Mouse (Mus musculus): ENCODE measurements at regions not wholly inside any gene's neighbourhood (a gene's known extent, or its start where the extent isn't known, plus 50 kb on each side); places are given as distances from the start of the nearest gene placed in this dataset.

DNA sequence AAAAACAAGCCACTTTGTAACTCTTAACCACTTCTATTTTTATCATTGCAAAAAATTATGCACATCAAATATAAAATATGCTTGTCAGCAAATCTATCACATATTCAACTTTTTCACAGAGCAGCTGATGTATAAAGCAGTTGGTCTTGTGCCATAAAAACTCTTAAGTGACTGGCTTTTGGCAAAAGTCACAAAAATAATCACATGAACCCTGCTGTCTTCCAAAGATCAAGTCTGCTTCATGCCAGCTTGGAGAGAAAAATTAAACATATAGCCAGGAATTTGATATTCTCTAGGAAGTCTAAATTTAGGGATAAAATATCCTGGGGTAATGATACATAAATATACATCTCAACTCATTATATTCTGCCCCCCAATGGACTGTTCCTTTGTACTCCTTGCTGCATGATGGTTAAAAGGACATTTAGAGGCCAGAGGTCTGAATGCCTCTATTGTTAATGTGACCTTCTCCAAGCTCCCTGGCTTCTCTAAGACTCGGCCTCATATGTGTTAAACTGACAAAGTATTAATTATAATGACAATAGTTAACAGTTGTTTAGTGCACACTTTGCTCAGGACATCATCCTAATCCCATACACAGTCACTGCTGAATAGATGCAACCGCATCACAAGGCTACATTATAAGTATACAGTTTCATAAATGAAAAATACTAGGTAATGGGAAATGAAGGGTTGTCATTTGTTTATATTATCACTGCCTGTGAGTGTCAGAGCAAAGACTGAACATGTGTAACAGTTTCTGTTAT lies 422.9 kb upstream of the Hs3st1 start:
- H3K27ac ChIP-seq (ENCODE audit: insufficient read depth, low read depth) = no peak overlapping the region
- in situ Hi-C loops (cut with MboI; ENCODE audit: low pct_ligation_motif_present, low pct_unique_long_range_greater_than_20kb, low sequenced_read_pairs) = no loop called here

GRCm38 (mm10) chr5:40136740-40137285 lies 381.5 kb upstream of the Hs3st1 start:
- H3K27ac ChIP-seq (ENCODE audit: insufficient read depth, low read depth) = no peak overlapping the region
- H3K36me3 ChIP-seq (replicated peaks in 1 of 2; ENCODE audit: control insufficient read depth in 1 of 2, insufficient read depth in 1 of 2, low read length in 1 of 2) = no peaks in the 10 kb centered on the region
- DNase-seq (ENCODE audit: extremely low read depth) = no peak
- H3K27me3 ChIP-seq (replicated peaks) = no peaks in the 10 kb centered on the region
- in situ Hi-C loops (cut with MboI; ENCODE audit: low pct_ligation_motif_present, low pct_unique_long_range_greater_than_20kb, low sequenced_read_pairs) = no loop called here
- no peaks in the 10 kb centered on the region for H3K9me3 ChIP-seq (replicated peaks; ENCODE audit: low read length)
- no peaks in the 10 kb centered on the region for H3K79me2 ChIP-seq (replicated peaks; ENCODE audit: control insufficient read depth, extremely low read depth, insufficient read depth, poor library complexity, severe bottlenecking)
- dilution Hi-C loops (cut with MboI; ENCODE audit: extremely low pct_ligation_motif_present, extremely low pct_unique_long_range_greater_than_20kb, low sequenced_read_pairs) = no loop called here
- H3K9ac ChIP-seq (ENCODE audit: insufficient read depth, low read depth) = no peak overlapping the region
- H3K4me3 ChIP-seq (replicated peaks in 1 of 3; ENCODE audit: low read depth in 2 of 3, low read length in 2 of 3, poor library complexity in 1 of 3) = no peak overlapping the region
- TF ChIP-seq ZC3H11A (IDR thresholded peaks at IDR 0.05; ENCODE audit: low read depth, low read length) = no peak
- no peak for TF ChIP-seq USF2 (conservative IDR thresholded peaks at IDR 0.05; ENCODE audit: low read depth, low read length)
- no peak for TF ChIP-seq JUND (conservative IDR thresholded peaks at IDR 0.05; ENCODE audit: low read depth, low read length)
- TF ChIP-seq POLR2A (IDR thresholded peaks at IDR 0.05; ENCODE audit: low read depth, low read length) = no peak
- no peak for TF ChIP-seq KAT2A (IDR thresholded peaks at IDR 0.05; ENCODE audit: insufficient replicate concordance, low read length)
- no peak for TF ChIP-seq MEF2A (IDR thresholded peaks at IDR 0.05; ENCODE audit: borderline replicate concordance, low read depth, low read length)
- TF ChIP-seq NELFE (IDR thresholded peaks at IDR 0.05; ENCODE audit: low read depth, low read length) = no peak
- TF ChIP-seq TCF12 (IDR thresholded peaks at IDR 0.05; ENCODE audit: low read depth, low read length) = no peak
- no peak for TF ChIP-seq MYC (IDR thresholded peaks at IDR 0.05; ENCODE audit: low read depth, low read length)
- TF ChIP-seq TBP (conservative IDR thresholded peaks at IDR 0.05; ENCODE audit: low read depth, low read length) = no peak
- TF ChIP-seq SIN3A (IDR thresholded peaks at IDR 0.05; ENCODE audit: low read length) = no peak
- no peak for TF ChIP-seq GABPA (IDR thresholded peaks at IDR 0.05; ENCODE audit: insufficient replicate concordance, low read depth, low read length)
- no peak for TF ChIP-seq RAD21 (IDR thresholded peaks at IDR 0.05; ENCODE audit: low read depth, low read length)
- TF ChIP-seq HCFC1 (IDR thresholded peaks at IDR 0.05; ENCODE audit: low read depth, low read length) = no peak
- TF ChIP-seq IRF4 (IDR thresholded peaks at IDR 0.05; ENCODE audit: low read depth, low read length) = no peak
- no peak for TF ChIP-seq EP300 (IDR thresholded peaks at IDR 0.05; ENCODE audit: low read length)
- TF ChIP-seq MAZ (IDR thresholded peaks at IDR 0.05; ENCODE audit: low read depth, low read length) = no peak
- TF ChIP-seq MXI1 (IDR thresholded peaks at IDR 0.05; ENCODE audit: low read depth, low read length) = no peak
- TF ChIP-seq MAX (IDR thresholded peaks at IDR 0.05; ENCODE audit: low read length) = no peak
- no peaks in the 10 kb centered on the region for H3K4me1 ChIP-seq (ENCODE audit: control insufficient read depth in 1 of 2, insufficient read depth in 2 of 2)
- H3K4me2 ChIP-seq (ENCODE audit: insufficient read depth, low read depth, poor library complexity, severe bottlenecking) = no peak overlapping the region

More for the DNA sequence above, 422.9 kb upstream of the Hs3st1 start:
- no peak for TF ChIP-seq MAX (IDR thresholded peaks at IDR 0.05; ENCODE audit: low read length)
- dilution Hi-C loops (cut with MboI; ENCODE audit: extremely low pct_ligation_motif_present, extremely low pct_unique_long_range_greater_than_20kb, low sequenced_read_pairs) = no loop called here
- Histone ChIP-seq H3K4me3 (replicated peaks in 1 of 3; ENCODE audit: low read depth in 2 of 3, low read length in 2 of 3, poor library complexity in 1 of 3) (no peak overlapping the region), H3K4me2 (ENCODE audit: insufficient read depth, low read depth, poor library complexity, severe bottlenecking) (no peak overlapping the region), H3K4me1 (ENCODE audit: control insufficient read depth in 1 of 2, insufficient read depth in 2 of 2) (no peaks in the 10 kb centered on the region), H3K9me3 (replicated peaks; ENCODE audit: low read length) (no peaks in the 10 kb centered on the region), H3K9ac (ENCODE audit: insufficient read depth, low read depth) (no peak overlapping the region), H3K36me3 (replicated peaks in 1 of 2; ENCODE audit: control insufficient read depth in 1 of 2, insufficient read depth in 1 of 2, low read length in 1 of 2) (no peaks in the 10 kb centered on the region), H3K27me3 (replicated peaks) (no peaks in the 10 kb centered on the region), H3K79me2 (replicated peaks; ENCODE audit: control insufficient read depth, extremely low read depth, insufficient read depth, poor library complexity, severe bottlenecking) (no peaks in the 10 kb centered on the region)
- no peak for DNase-seq (ENCODE audit: extremely low read depth)
